Mouse (Mus musculus): ENCODE results near the gene Clcn6. TPM values are rescaled to one million over a fixed set of nuclear protein-coding genes. Genes with fewer than 3 reads are reported as not detected.

Clcn6 gene
- 10.1 TPM for polyA plus RNA-seq (2017; shearing (Covaris generic))

GRCm38 (mm10) chr4:148038600-148039253 is at the start of gene Clcn6, which contains the start of gene Mthfr:
Clcn6 (minus strand) TSS chr4:148038821.
Mthfr (plus strand) TSS chr4:148039077.

GRCm38 (mm10) chr4:148087907-148088527 is 49.4 kb upstream of the Clcn6 start, which contains the start of gene Agtrap:
Agtrap (minus strand) TSS chr4:148088031.

GRCm38 (mm10) chr4:148000202-148000772 is 38.3 kb downstream of the Clcn6 start, which contains the start of gene Nppa:
Nppa (plus strand) TSS chr4:148000722.

GRCm38 (mm10) chr4:147985205-147986132 is 53.2 kb downstream of the Clcn6 start, which contains the start of gene Nppb:
Nppb (plus strand) TSS chr4:147985788.

Other genes starting within 250 kb of the Clcn6 start
- 32.5 TPM for gene Zfp984, start 229.0 kb downstream of the Clcn6 start, polyA plus RNA-seq (2017; shearing (Covaris generic))
- gene Zfp933, start 190.5 kb downstream of the Clcn6 start, polyA plus RNA-seq (2017; shearing (Covaris generic)), result 6.3 TPM
- gene Miip, start 170.0 kb downstream of the Clcn6 start, polyA plus RNA-seq (2017; shearing (Covaris generic)), result 128 TPM
- 5.6 TPM for gene Fv1, start 169.8 kb downstream of the Clcn6 start, polyA plus RNA-seq (2017; shearing (Covaris generic))
- 55.8 TPM for gene Mfn2, start 134.1 kb downstream of the Clcn6 start, polyA plus RNA-seq (2017; shearing (Covaris generic))
- gene Plod1, start 102.1 kb downstream of the Clcn6 start, polyA plus RNA-seq (2017; shearing (Covaris generic)), result 11.6 TPM
- gene 2510039O18Rik, start 97.9 kb downstream of the Clcn6 start, polyA plus RNA-seq (2017; shearing (Covaris generic)), result 4.5 TPM
- gene Nppb, start 53.0 kb downstream of the Clcn6 start, polyA plus RNA-seq (2017; shearing (Covaris generic)), result not detected
- gene Nppa, start 38.1 kb downstream of the Clcn6 start, polyA plus RNA-seq (2017; shearing (Covaris generic)), result not detected
- gene Mthfr, start 256 bp upstream of the Clcn6 start, polyA plus RNA-seq (2017; shearing (Covaris generic)), result 21.3 TPM
- 28.8 TPM for gene Agtrap, start 49.2 kb upstream of the Clcn6 start, polyA plus RNA-seq (2017; shearing (Covaris generic))
- gene Mad2l2, start 91.6 kb upstream of the Clcn6 start, polyA plus RNA-seq (2017; shearing (Covaris generic)), result 49.7 TPM
- gene Draxin, start 91.9 kb upstream of the Clcn6 start, polyA plus RNA-seq (2017; shearing (Covaris generic)), result 0.06 TPM
- gene Fbxo6, start 113.3 kb upstream of the Clcn6 start, polyA plus RNA-seq (2017; shearing (Covaris generic)), result 50.2 TPM
- gene Fbxo44, start 121.7 kb upstream of the Clcn6 start, polyA plus RNA-seq (2017; shearing (Covaris generic)), result 4.3 TPM
- not detected for gene Fbxo2, start 121.8 kb upstream of the Clcn6 start, polyA plus RNA-seq (2017; shearing (Covaris generic))
- not detected for gene Disp3, start 249.1 kb upstream of the Clcn6 start, polyA plus RNA-seq (2017; shearing (Covaris generic))

Data from inflammation-experienced regulatory T-cells, adult 16 weeks (primary cell).